In the genomic region with DNA sequence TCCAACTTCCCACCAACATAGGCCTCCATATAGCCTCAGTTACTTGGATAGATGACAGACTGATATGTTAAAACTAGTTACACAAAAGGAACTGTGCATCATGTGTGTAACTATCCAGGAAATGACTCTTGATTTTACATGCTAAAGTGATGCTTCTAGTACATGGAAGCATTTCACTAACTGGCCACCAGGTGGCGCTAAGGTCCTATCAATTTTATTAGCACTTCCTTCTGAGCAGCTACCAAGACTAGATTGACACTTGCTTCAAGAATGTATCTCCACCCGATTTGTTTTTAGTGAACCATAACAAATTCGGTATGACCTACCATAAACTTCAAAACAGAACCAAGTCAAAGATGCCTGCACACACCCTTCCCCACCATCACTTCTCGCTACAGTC, we compare ENCODE assay signal across 8 mouse cellular contexts. TPM values are rescaled to one million over a fixed set of nuclear protein-coding genes. Genes with fewer than 3 reads are reported as not detected.
DNase-seq lines count a peak whose midpoint lies in the region; ATAC-seq lines count a peak whose summit lies in the region.

No protein-coding gene starts in this region.

- H3K27me3 ChIP-seq in heart, embryonic 11.5 days (ENCODE audit: control insufficient read depth, insufficient read depth, low read length) = no peaks in the 10 kb centered on the region
- H3K27me3 ChIP-seq in forebrain, embryonic 10.5 days (ENCODE audit: poor library complexity, severe bottlenecking) = no peaks in the 10 kb centered on the region

- no peak overlapping the region for H3K27ac ChIP-seq in heart, embryonic 11.5 days (ENCODE audit: low read depth, low read length)
- H3K27ac ChIP-seq in forebrain, embryonic 10.5 days = no peak overlapping the region

- WGBS in heart, embryonic 11.5 days (ENCODE audit: insufficient replicate concordance) = 23% methylated on average over 4 of the region's 4 CpGs
- 22% methylated on average over 4 of the region's 4 CpGs for WGBS in forebrain, embryonic 10.5 days

- H3K36me3 ChIP-seq in heart, embryonic 11.5 days (ENCODE audit: control insufficient read depth, insufficient read depth, low read length) = no peaks in the 10 kb centered on the region
- no peaks in the 10 kb centered on the region for H3K36me3 ChIP-seq in forebrain, embryonic 10.5 days (replicated peaks)

- H3K4me1 ChIP-seq in heart, embryonic 11.5 days (ENCODE audit: control insufficient read depth, insufficient read depth, low read length) = no peaks in the 10 kb centered on the region
- H3K4me1 ChIP-seq in forebrain, embryonic 10.5 days = peaks cover 15% of the 10 kb centered on the region

- peak; percentile 86 for DNase-seq in heart, adult 11 months
- DNase-seq in c-Kit-negative CD71-positive TER-119-positive erythroid progenitor cells, embryonic 14.5 days (ENCODE audit: low read depth, low spot score) = peak; percentile 51
- peak; percentile 79 for DNase-seq in forebrain, embryonic 10.5 days (ENCODE audit: extremely low spot score, low spot score)
- peak; percentile 79 to 85 for DNase-seq in heart, postnatal 36 days
- DNase-seq in layer of hippocampus, postnatal 10 days (ENCODE audit: low spot score in 2 of 2) = peak; percentile 80 to 85
- peak; percentile 87 for DNase-seq in right cerebral cortex, postnatal 4 days

- intact Hi-C loops in heart, postnatal 36 days (cut with DNase I) = loop anchor here (1.0 to 2.0 kb wide), 3 partner anchors 61 to 464 kb away; no protein-coding TSS in a partner anchor

- no peaks in the 10 kb centered on the region for H3K9me3 ChIP-seq in heart, embryonic 11.5 days (replicated peaks; ENCODE audit: control insufficient read depth, low read length)
- H3K9me3 ChIP-seq in forebrain, embryonic 10.5 days = no peaks in the 10 kb centered on the region

- no peak overlapping the region for H3K4me2 ChIP-seq in heart, embryonic 11.5 days

- ATAC-seq in heart, embryonic 11.5 days (replicated peaks; ENCODE audit: insufficient number of reproducible peaks, low FRiP score, low TSS enrichment) = no peak
- ATAC-seq in megakaryocyte-erythroid progenitor cell, adult 5-6 weeks (replicated peaks; ENCODE audit: low FRiP score, low TSS enrichment, poor library complexity, severe bottlenecking) = peak; percentile 79

- no peak overlapping the region for H3K9ac ChIP-seq in heart, embryonic 11.5 days (ENCODE audit: low read depth, low read length)

- no peak overlapping the region for H3K4me3 ChIP-seq in heart, embryonic 11.5 days (ENCODE audit: low read depth, low read length)
- no peak overlapping the region for H3K4me3 ChIP-seq in forebrain, embryonic 10.5 days

RNA-seq across cellular contexts. Expression of gene Cited2, which starts 10.0 kb away (rescaled TPM):
- 35.4 and 42.6 TPM in 2 replicates for polyA plus RNA-seq in heart, embryonic 11.5 days (2014; fragmentation: Nextera tagmentation; extraction: Ambion mirVana)
- polyA plus RNA-seq in forebrain, embryonic 10.5 days (2016; fragmentation: Nextera tagmentation; extraction: Ambion mirVana) = 32.5 and 32.8 TPM in 2 replicates
- 10 to 100 TPM; 53.2 to 62.9 TPM for total RNA-seq in heart, postnatal 36 days (2021)
- 10 to 100 TPM; 27.5 to 37.9 TPM for total RNA-seq in layer of hippocampus, postnatal 10 days (2021)
- 10.1 and 13.7 TPM in 2 replicates for total RNA-seq in megakaryocyte-erythroid progenitor cell, adult 5-6 weeks (2014; fragmentation: Nextera tagmentation)
- 10.1 and 36.8 TPM in 2 replicates for total RNA-seq in megakaryocyte-erythroid progenitor cell, adult 5-6 weeks (2017)
